Mouse (Mus musculus) MN1 (cell line): ENCODE data around the gene Trim21.

Source experiments
- DNase-seq: peaks from one replicate; pipeline ENCODE4 v3.0.0-alpha.2; 2016; ENCODE audit warnings: low spot score

Gene Trim21

GRCm38 (mm10) chr7:102564999-102565997 is at the start of gene Trim21:
Gene Trim21 (minus strand): TSS chr7:102565486.
- DNase-seq, result peak; percentile 85

- DNase-seq, result no peak
Observed at GRCm38 (mm10) chr7:102597378-102598031, 32.2 kb upstream of the Trim21 start, which contains the start of gene Olfr552. Gene Olfr552 (plus strand): TSS chr7:102597770.

- DNase-seq, result no peak
Observed at GRCm38 (mm10) chr7:102591786-102592185, 26.5 kb upstream of the Trim21 start, which contains the start of gene Olfr551. Gene Olfr551 (minus strand): TSS chr7:102591886.

- no peak for DNase-seq
Observed at GRCm38 (mm10) chr7:102575998-102576397, 10.7 kb upstream of the Trim21 start.

- DNase-seq, result no peak
Observed at GRCm38 (mm10) chr7:102573174-102573830, 8.0 kb upstream of the Trim21 start.

- no peak for DNase-seq
Observed at GRCm38 (mm10) chr7:102571142-102571541, 5.9 kb upstream of the Trim21 start, which contains the start of gene Olfr550. Gene Olfr550 (plus strand): TSS chr7:102571442.

GRCm38 (mm10) chr7:102566219-102566618 is 933 bp upstream of the Trim21 start:
- DNase-seq, result no peak

- no peak for DNase-seq
Observed at GRCm38 (mm10) chr7:102553279-102553678, 12.0 kb downstream of the Trim21 start.

GRCm38 (mm10) chr7:102549570-102549969 is 15.7 kb downstream of the Trim21 start, which contains the start of gene Olfr549:
Gene Olfr549 (plus strand): TSS chr7:102549870.
- no peak for DNase-seq

- DNase-seq, result no peak
Observed at GRCm38 (mm10) chr7:102541251-102541650, 24.0 kb downstream of the Trim21 start.

GRCm38 (mm10) chr7:102540596-102540995 is 24.7 kb downstream of the Trim21 start, which contains the start of gene Olfr548-ps1:
Gene Olfr548-ps1 (plus strand): TSS chr7:102540896.
- no peak for DNase-seq

GRCm38 (mm10) chr7:102534449-102534848 is 30.8 kb downstream of the Trim21 start, which contains the start of gene Olfr547:
Gene Olfr547 (plus strand): TSS chr7:102534749.
- no peak for DNase-seq

GRCm38 (mm10) chr7:102529052-102529451 is 36.2 kb downstream of the Trim21 start:
- no peak for DNase-seq

GRCm38 (mm10) chr7:102517051-102517335 is 48.3 kb downstream of the Trim21 start:
- DNase-seq, result no peak

- DNase-seq, result peak; percentile 81
Observed at GRCm38 (mm10) chr7:102516261-102517050, 48.8 kb downstream of the Trim21 start.

- DNase-seq, result no peak
Observed at GRCm38 (mm10) chr7:102514144-102514543, 51.1 kb downstream of the Trim21 start.

- peak; percentile 92 for DNase-seq
Observed at GRCm38 (mm10) chr7:102512814-102513435, 52.4 kb downstream of the Trim21 start.

- DNase-seq, result no peak
Observed at GRCm38 (mm10) chr7:102511927-102512326, 53.4 kb downstream of the Trim21 start.

- DNase-seq, result no peak
Observed at GRCm38 (mm10) chr7:102509726-102510125, 55.6 kb downstream of the Trim21 start.

- DNase-seq, result no peak
Observed at GRCm38 (mm10) chr7:102508666-102509065, 56.6 kb downstream of the Trim21 start.

GRCm38 (mm10) chr7:102508066-102508465 is 57.2 kb downstream of the Trim21 start:
- no peak for DNase-seq
